Mouse (Mus musculus) layer of hippocampus, postnatal 10 days (tissue): ENCODE data around the gene Fcho1. TPM values are rescaled to one million over a fixed set of nuclear protein-coding genes. Genes with fewer than 3 reads are reported as not detected.
"Not testable (repeated sequence)": the region's sequence is repeated elsewhere in the genome, so short reads cannot be mapped to it uniquely, and the experiment has no call there.

Source experiments
- DNase-seq, 2 experiments: peaks; one replicate each; pipeline ENCODE4 v3.0.0; 2021; ENCODE audit warnings: low spot score in 2 of 2
- long read RNA-seq: library from polyadenylated mRNA; stranded (forward); transcript quantifications from one replicate; pipeline ENCODE4 v2.0.0, GENCODE M21; 2023
- total RNA-seq, 2 experiments: library from RNA; stranded (reverse); gene quantifications; 2 replicates each; pipeline ENCODE4 v1.2.3; 2021

The Fcho1 gene
- total RNA-seq = 100 to 1,000 TPM; 111 to 119 TPM
- long read RNA-seq, transcript Fcho1-209 (28 exons, 3,188 nt) = major isoform, 26 of 59 reads
- long read RNA-seq, partial matches to known transcripts = 21 of 59 reads
- long read RNA-seq, other reads (novel, unspliced or antisense) = 10 of 59 reads

- peak; percentile 78 to 82 for DNase-seq
Observed at GRCm38 (mm10) chr8:71725122-71725924, at the start of gene Fcho1. Gene Fcho1, minus strand, starts transcription at chr8:71725716.

- DNase-seq = no peak
Observed at GRCm38 (mm10) chr8:71771336-71771735, 45.8 kb upstream of the Fcho1 start.

GRCm38 (mm10) chr8:71758816-71759215, 33.3 kb upstream of the Fcho1 start:
- no peak for DNase-seq

GRCm38 (mm10) chr8:71752881-71753552, 27.5 kb upstream of the Fcho1 start:
- not testable (repeated sequence) for DNase-seq

- DNase-seq = not testable (repeated sequence)
Observed at GRCm38 (mm10) chr8:71752263-71752662, 26.7 kb upstream of the Fcho1 start.

GRCm38 (mm10) chr8:71751337-71751886, 25.9 kb upstream of the Fcho1 start:
- DNase-seq = not testable (repeated sequence)

GRCm38 (mm10) chr8:71749321-71750075, 24.0 kb upstream of the Fcho1 start:
- DNase-seq = not testable (repeated sequence)

GRCm38 (mm10) chr8:71747082-71747481, 21.6 kb upstream of the Fcho1 start:
- not testable (repeated sequence) for DNase-seq

- no peak for DNase-seq
Observed at GRCm38 (mm10) chr8:71745322-71745721, 19.8 kb upstream of the Fcho1 start.

GRCm38 (mm10) chr8:71742783-71743182, 17.3 kb upstream of the Fcho1 start:
- peak in 1 of 2 experiments; percentile 4 for DNase-seq

GRCm38 (mm10) chr8:71741687-71742114, 16.2 kb upstream of the Fcho1 start:
- peak in 1 of 2 experiments; percentile 11 for DNase-seq

- no peak for DNase-seq
Observed at GRCm38 (mm10) chr8:71741226-71741625, 15.7 kb upstream of the Fcho1 start.

GRCm38 (mm10) chr8:71738316-71738715, 12.8 kb upstream of the Fcho1 start:
- not testable (repeated sequence) for DNase-seq

GRCm38 (mm10) chr8:71731652-71732230, 6.2 kb upstream of the Fcho1 start:
- DNase-seq = peak in 1 of 2 experiments; percentile 70

- peak in 1 of 2 experiments; percentile 18 for DNase-seq
Observed at GRCm38 (mm10) chr8:71728826-71729620, 3.5 kb upstream of the Fcho1 start.

GRCm38 (mm10) chr8:71728240-71728785, 2.8 kb upstream of the Fcho1 start:
- peak in 1 of 2 experiments; percentile 56 for DNase-seq

- DNase-seq = no peak
Observed at GRCm38 (mm10) chr8:71724389-71724788, 1.1 kb downstream of the Fcho1 start.

GRCm38 (mm10) chr8:71723047-71723551, 2.4 kb downstream of the Fcho1 start:
- DNase-seq = no peak

- peak; percentile 75 to 76 for DNase-seq
Observed at GRCm38 (mm10) chr8:71719928-71720457, 5.5 kb downstream of the Fcho1 start.
